Mouse (Mus musculus) frontal cortex, postnatal 14 days (tissue): ENCODE data around the gene Vmn1r173.
"Not testable (repeated sequence)": the region's sequence is repeated elsewhere in the genome, so short reads cannot be mapped to it uniquely, and the experiment has no call there.

Source experiments
- DNase-seq, 2 experiments: peaks; one replicate each; pipeline ENCODE4 v3.0.0; 2022; ENCODE audit warnings: low spot score in 2 of 2

The Vmn1r173 gene

GRCm38 (mm10) chr7:23700403-23700802 lies at the start of gene Vmn1r173:
Vmn1r173 (plus strand) TSS chr7:23700703.
- DNase-seq = not testable (repeated sequence)

GRCm38 (mm10) chr7:23658016-23658415 lies 42.5 kb upstream of the Vmn1r173 start, which contains the start of gene Vmn1r172:
Vmn1r172 (plus strand) TSS chr7:23658316.
- no peak for DNase-seq

DNA sequence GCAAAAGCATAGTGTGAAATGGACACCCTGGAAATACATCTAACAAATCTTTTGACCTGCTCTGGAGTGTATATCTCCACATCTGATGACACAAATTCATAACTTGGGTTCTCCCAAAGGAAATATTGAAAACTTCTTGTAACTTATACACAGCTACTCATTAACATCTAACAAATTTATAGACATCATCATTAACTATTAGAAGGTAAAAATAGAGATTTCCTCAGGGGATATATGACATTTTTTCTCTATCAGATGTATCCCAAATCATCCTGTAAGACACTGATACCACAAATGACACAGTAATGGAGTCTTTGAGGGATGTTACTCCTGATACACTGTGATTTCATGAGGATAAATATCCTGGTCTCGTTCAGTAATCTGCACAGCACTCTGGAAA lies 51.5 kb downstream of the Vmn1r173 start, which contains the start of gene Vmn1r174:
Gene Vmn1r174 (plus strand): TSS at position 301 of the 400 bp plus-strand sequence.
- DNase-seq = not testable (repeated sequence)
